8 mouse cellular contexts compared by ENCODE assay signal in genomic region chr5:67016450-67016849, GRCm38 (mm10).
DNase-seq lines count a peak whose midpoint lies in the region; TF ChIP-seq lines count a peak whose summit lies in the region.

No protein-coding gene starts in this region.

- peak; percentile 65 for TF ChIP-seq CTCF in C2C12 (IDR thresholded peaks at IDR 0.05; ENCODE audit: control insufficient read depth, insufficient read depth, insufficient read length)

- H3K79me3 ChIP-seq in C2C12 (ENCODE audit: low read depth): no peaks in the 10 kb centered on the region

- no peak overlapping the region for H3ac ChIP-seq in C2C12 (ENCODE audit: control insufficient read depth, insufficient read length, low read depth)

- DNase-seq in adrenal gland, adult 8-10 months: peak; percentile 47
- DNase-seq in embryo, embryonic 11 days: peak; percentile 81
- DNase-seq in gastrocnemius, postnatal 36 days: peak; percentile 55 to 69
- peak; percentile 85 to 87 for DNase-seq in kidney, postnatal 4 days
- DNase-seq in lung, adult 18-20 months: peak; percentile 66 to 71
- peak; percentile 40 for DNase-seq in ovary, postnatal 10 days (ENCODE audit: low spot score)
- DNase-seq in thymus, postnatal 36 days: peak; percentile 48 to 55

- intact Hi-C loops in gastrocnemius, postnatal 36 days (cut with DNase I): loop anchor here (2.0 kb wide), 1 partner anchor 320 kb away; no protein-coding TSS in a partner anchor

- H3K27me3 ChIP-seq in C2C12 (ENCODE audit: control insufficient read depth, insufficient read depth, insufficient read length): no peaks in the 10 kb centered on the region

- no peaks in the 10 kb centered on the region for H3K36me3 ChIP-seq in C2C12 (ENCODE audit: control insufficient read depth, insufficient read depth)

- no peaks in the 10 kb centered on the region for H3K79me2 ChIP-seq in C2C12 (ENCODE audit: control insufficient read depth, insufficient read depth)

- no peak overlapping the region for H3K4me3 ChIP-seq in C2C12 (ENCODE audit: insufficient read depth, poor library complexity, severe bottlenecking)

TF ChIP-seq in C2C12, 6 proteins besides CTCF, POLR2A, EP300 and RAD21:
- TF ChIP-seq CEBPB (IDR thresholded peaks at IDR 0.05; ENCODE audit: low read depth) (no peak), USF1 (IDR thresholded peaks at IDR 0.05; ENCODE audit: low read depth) (no peak), MYOD1 (IDR thresholded peaks at IDR 0.05; ENCODE audit: control insufficient read depth, insufficient read length, low read depth) (no peak), MYOG (IDR thresholded peaks at IDR 0.05; ENCODE audit: control insufficient read depth, extremely low read depth, insufficient read length) (no peak), FOSL1 (IDR thresholded peaks at IDR 0.05; ENCODE audit: insufficient read depth, low read length, poor library complexity, severe bottlenecking) (no peak), MAX (IDR thresholded peaks at IDR 0.05) (no peak)
